Mouse (Mus musculus) limb, embryonic 15.5 days (tissue): Measurements from ENCODE around the gene Nanos1. TPM values are rescaled to one million over a fixed set of nuclear protein-coding genes. Genes with fewer than 3 reads are reported as not detected.
A peak's percentile ranks its signal among the peaks of the same experiment; 100 is the strongest.

Source experiments
- ATAC-seq: fragments of 200-750 bp; cut with Nextera tagmentation; 2 replicates; pipeline ENCODE4 v1.8.0; 2017; ENCODE audit warnings: low read depth, moderate TSS enrichment; ENCODE audit not compliant: insufficient number of reproducible peaks, low FRiP score, low TSS enrichment
- H3K27ac ChIP-seq: fragments of 300-500 bp; sonication (generic); 2 replicates; pipeline ENCODE4 v1.5.1; 2015; ENCODE audit warnings: moderate library complexity, mild to moderate bottlenecking, inconsistent platforms
- H3K27me3 ChIP-seq: fragments of 300-500 bp; sonication (generic); 2 replicates; pipeline ENCODE4 v1.6.1; 2015; ENCODE audit warnings: inconsistent platforms
- H3K36me3 ChIP-seq: fragments of 300-500 bp; sonication (generic); 2 replicates; pipeline ENCODE4 v1.6.1; 2015; ENCODE audit warnings: inconsistent platforms
- H3K4me1 ChIP-seq: fragments of 300-500 bp; sonication (generic); 2 replicates; pipeline ENCODE4 v1.6.1; 2015; ENCODE audit warnings: inconsistent platforms
- H3K4me2 ChIP-seq: fragments of 300-500 bp; sonication (generic); 2 replicates; pipeline ENCODE4 v1.6.1; 2015; ENCODE audit warnings: mild to moderate bottlenecking, inconsistent platforms
- H3K4me3 ChIP-seq: fragments of 300-500 bp; sonication (generic); 2 replicates; pipeline ENCODE4 v1.5.1; 2015; ENCODE audit warnings: mild to moderate bottlenecking, inconsistent platforms
- H3K9ac ChIP-seq: fragments of 300-500 bp; sonication (generic); 2 replicates; pipeline ENCODE4 v1.6.1; 2015; ENCODE audit warnings: inconsistent platforms
- H3K9me3 ChIP-seq: fragments of 300-500 bp; sonication (generic); 2 replicates; pipeline ENCODE4 v1.6.1; 2016; ENCODE audit warnings: inconsistent platforms
- WGBS: fragments of 180-500 bp; shearing (Covaris S2); methylation state at CpG from one replicate; pipeline ENCODE4 v1.1.7; 2015; 5-methylcytosine and 5-hydroxymethylcytosine counted together
- polyA plus RNA-seq: library from polyadenylated mRNA; unstranded; fragments of >200 nt; fragmentation: Nextera tagmentation; extraction: Ambion mirVana; gene quantifications from 2 replicates; pipeline ENCODE4 v1.2.1, GENCODE M21; 2015

Gene Nanos1
- polyA plus RNA-seq: 1.2 and 1.4 TPM in 2 replicates

GRCm38 (mm10) chr19:60755438-60756191 is at the start of gene Nanos1:
Gene Nanos1 (plus strand): TSS chr19:60755987.
- Histone ChIP-seq H3K27ac (no peak within 1 kb of the TSS), H3K9ac (peak within 1 kb of the TSS; percentile 57), H3K4me1 (peaks cover 15% of the 10 kb centered on the region), H3K27me3 (peaks cover 2% of the 10 kb centered on the region; the same call in 1 of the 2 replicates), H3K9me3 (no peaks in the 10 kb centered on the region), H3K36me3 (peaks cover 7% of the 10 kb centered on the region; the same call in 1 of the 2 replicates), H3K4me2 (peak within 1 kb of the TSS; percentile 100), H3K4me3 (peak within 1 kb of the TSS; percentile 88)
- under 1% methylated on average over 58 of the region's 58 CpGs for WGBS
- ATAC-seq: peak; percentile 91

GRCm38 (mm10) chr19:60709193-60709900 is 46.4 kb upstream of the Nanos1 start:
- WGBS: 80% methylated on average over 4 of the region's 4 CpGs
- no peak for ATAC-seq
- H3K9ac ChIP-seq: no peak overlapping the region
- no peaks in the 10 kb centered on the region for H3K9me3 ChIP-seq
- no peaks in the 10 kb centered on the region for H3K36me3 ChIP-seq
- H3K4me1 ChIP-seq: no peaks in the 10 kb centered on the region
- H3K4me3 ChIP-seq: no peak overlapping the region
- H3K4me2 ChIP-seq: no peak overlapping the region
- no peak overlapping the region for H3K27ac ChIP-seq
- no peaks in the 10 kb centered on the region for H3K27me3 ChIP-seq

- Histone ChIP-seq H3K27ac (no peak overlapping the region), H3K36me3 (no peaks in the 10 kb centered on the region), H3K9ac (no peak overlapping the region), H3K4me2 (no peak overlapping the region), H3K4me3 (no peak overlapping the region), H3K27me3 (no peaks in the 10 kb centered on the region), H3K4me1 (no peaks in the 10 kb centered on the region), H3K9me3 (no peaks in the 10 kb centered on the region)
- WGBS: 50% methylated on average over 3 of the region's 3 CpGs
- ATAC-seq: no peak
These were observed 45.6 kb upstream of the Nanos1 start for GRCm38 (mm10) chr19:60710196-60710595.

GRCm38 (mm10) chr19:60712577-60712976 is 43.2 kb upstream of the Nanos1 start:
- no peaks in the 10 kb centered on the region for H3K9me3 ChIP-seq
- ATAC-seq: no peak
- 82% methylated on average over 2 of the region's 2 CpGs for WGBS
- H3K27me3 ChIP-seq: no peaks in the 10 kb centered on the region
- no peaks in the 10 kb centered on the region for H3K4me1 ChIP-seq
- H3K27ac ChIP-seq: no peak overlapping the region
- H3K9ac ChIP-seq: no peak overlapping the region
- H3K36me3 ChIP-seq: no peaks in the 10 kb centered on the region
- H3K4me3 ChIP-seq: no peak overlapping the region
- no peak overlapping the region for H3K4me2 ChIP-seq

- H3K27ac ChIP-seq: no peak overlapping the region
- no peak overlapping the region for H3K4me3 ChIP-seq
- H3K9ac ChIP-seq: no peak overlapping the region
- H3K9me3 ChIP-seq: no peaks in the 10 kb centered on the region
- no peak overlapping the region for H3K4me2 ChIP-seq
- 94% methylated on average over 2 of the region's 2 CpGs for WGBS
- no peaks in the 10 kb centered on the region for H3K36me3 ChIP-seq
- no peaks in the 10 kb centered on the region for H3K4me1 ChIP-seq
- no peaks in the 10 kb centered on the region for H3K27me3 ChIP-seq
- no peak for ATAC-seq
These were observed 39.4 kb upstream of the Nanos1 start for GRCm38 (mm10) chr19:60716381-60716780.

- H3K4me2 ChIP-seq: no peak overlapping the region
- no peak overlapping the region for H3K4me3 ChIP-seq
- H3K9me3 ChIP-seq: no peaks in the 10 kb centered on the region
- no peaks in the 10 kb centered on the region for H3K4me1 ChIP-seq
- no peak for ATAC-seq
- 50% methylated on average over 2 of the region's 2 CpGs for WGBS
- H3K36me3 ChIP-seq: no peaks in the 10 kb centered on the region
- H3K27ac ChIP-seq: no peak overlapping the region
- no peaks in the 10 kb centered on the region for H3K27me3 ChIP-seq
- no peak overlapping the region for H3K9ac ChIP-seq
These were observed 25.4 kb upstream of the Nanos1 start for GRCm38 (mm10) chr19:60730281-60730852.

GRCm38 (mm10) chr19:60731299-60731698 is 24.5 kb upstream of the Nanos1 start:
- no peak overlapping the region for H3K4me2 ChIP-seq
- H3K27ac ChIP-seq: no peak overlapping the region
- no peaks in the 10 kb centered on the region for H3K36me3 ChIP-seq
- no peaks in the 10 kb centered on the region for H3K9me3 ChIP-seq
- no peaks in the 10 kb centered on the region for H3K27me3 ChIP-seq
- H3K4me3 ChIP-seq: no peak overlapping the region
- ATAC-seq: no peak
- no peaks in the 10 kb centered on the region for H3K4me1 ChIP-seq
- WGBS: 74% methylated on average over 1 of the region's 1 CpGs
- H3K9ac ChIP-seq: no peak overlapping the region

- ATAC-seq: no peak
- no peak overlapping the region for H3K27ac ChIP-seq
- WGBS: 90% methylated on average over 1 of the region's 1 CpGs
- H3K4me3 ChIP-seq: no peak overlapping the region
- no peak overlapping the region for H3K9ac ChIP-seq
- no peak overlapping the region for H3K4me2 ChIP-seq
- no peaks in the 10 kb centered on the region for H3K9me3 ChIP-seq
- no peaks in the 10 kb centered on the region for H3K4me1 ChIP-seq
- no peaks in the 10 kb centered on the region for H3K36me3 ChIP-seq
- no peaks in the 10 kb centered on the region for H3K27me3 ChIP-seq
These were observed 23.8 kb upstream of the Nanos1 start for GRCm38 (mm10) chr19:60731966-60732365.

- no peaks in the 10 kb centered on the region for H3K27me3 ChIP-seq
- no peak overlapping the region for H3K4me3 ChIP-seq
- no peak for ATAC-seq
- H3K4me2 ChIP-seq: no peak overlapping the region
- no peak overlapping the region for H3K9ac ChIP-seq
- H3K9me3 ChIP-seq: no peaks in the 10 kb centered on the region
- no peaks in the 10 kb centered on the region for H3K36me3 ChIP-seq
- 50% methylated on average over 1 of the region's 1 CpGs for WGBS
- no peaks in the 10 kb centered on the region for H3K4me1 ChIP-seq
- H3K27ac ChIP-seq: no peak overlapping the region
These were observed 15.2 kb upstream of the Nanos1 start for GRCm38 (mm10) chr19:60740560-60740959.

- Histone ChIP-seq H3K36me3 (no peaks in the 10 kb centered on the region), H3K9me3 (no peaks in the 10 kb centered on the region), H3K9ac (no peak overlapping the region), H3K4me1 (no peaks in the 10 kb centered on the region), H3K27me3 (no peaks in the 10 kb centered on the region), H3K27ac (no peak overlapping the region), H3K4me3 (no peak overlapping the region), H3K4me2 (no peak overlapping the region)
- no peak for ATAC-seq
- WGBS: 70% methylated on average over 5 of the region's 5 CpGs
These were observed 11.8 kb upstream of the Nanos1 start for GRCm38 (mm10) chr19:60743767-60744547.

GRCm38 (mm10) chr19:60747801-60748200 is 8.0 kb upstream of the Nanos1 start:
- H3K4me2 ChIP-seq: no peak overlapping the region
- H3K27me3 ChIP-seq: no peaks in the 10 kb centered on the region
- no peaks in the 10 kb centered on the region for H3K9me3 ChIP-seq
- no peak overlapping the region for H3K9ac ChIP-seq
- WGBS: 87% methylated on average over 1 of the region's 1 CpGs
- no peaks in the 10 kb centered on the region for H3K36me3 ChIP-seq
- H3K27ac ChIP-seq: no peak overlapping the region
- no peaks in the 10 kb centered on the region for H3K4me1 ChIP-seq
- H3K4me3 ChIP-seq: no peak overlapping the region
- ATAC-seq: no peak
